Mouse (Mus musculus) telencephalon, adult 2 months (tissue): ENCODE results near the gene Fryl.

Experiments
- DNase-seq: peaks from one replicate; pipeline ENCODE4 v3.0.0-alpha.2; 2011; ENCODE audit warnings: low read depth, low spot score

Fryl gene

DNA sequence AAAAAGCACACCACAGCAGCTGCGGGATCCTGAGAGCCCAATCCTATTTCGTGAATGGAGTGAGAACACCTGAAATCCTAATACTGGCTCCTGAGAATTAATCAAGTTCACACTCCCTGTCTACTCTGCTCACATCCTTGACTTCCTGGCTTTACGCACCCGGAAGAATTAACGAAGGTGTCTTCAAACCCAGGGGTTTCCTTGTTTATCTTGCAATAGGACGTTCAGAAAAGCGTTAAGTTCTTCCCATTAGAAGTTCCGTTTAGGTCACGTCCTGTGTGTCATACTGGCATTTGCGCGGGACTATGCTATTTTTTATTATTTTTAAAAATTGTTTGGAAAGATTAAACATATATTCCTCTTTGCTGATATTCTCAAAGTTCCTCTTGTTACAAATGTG, 677 bp upstream of the Fryl start:
- DNase-seq = no peak

DNA sequence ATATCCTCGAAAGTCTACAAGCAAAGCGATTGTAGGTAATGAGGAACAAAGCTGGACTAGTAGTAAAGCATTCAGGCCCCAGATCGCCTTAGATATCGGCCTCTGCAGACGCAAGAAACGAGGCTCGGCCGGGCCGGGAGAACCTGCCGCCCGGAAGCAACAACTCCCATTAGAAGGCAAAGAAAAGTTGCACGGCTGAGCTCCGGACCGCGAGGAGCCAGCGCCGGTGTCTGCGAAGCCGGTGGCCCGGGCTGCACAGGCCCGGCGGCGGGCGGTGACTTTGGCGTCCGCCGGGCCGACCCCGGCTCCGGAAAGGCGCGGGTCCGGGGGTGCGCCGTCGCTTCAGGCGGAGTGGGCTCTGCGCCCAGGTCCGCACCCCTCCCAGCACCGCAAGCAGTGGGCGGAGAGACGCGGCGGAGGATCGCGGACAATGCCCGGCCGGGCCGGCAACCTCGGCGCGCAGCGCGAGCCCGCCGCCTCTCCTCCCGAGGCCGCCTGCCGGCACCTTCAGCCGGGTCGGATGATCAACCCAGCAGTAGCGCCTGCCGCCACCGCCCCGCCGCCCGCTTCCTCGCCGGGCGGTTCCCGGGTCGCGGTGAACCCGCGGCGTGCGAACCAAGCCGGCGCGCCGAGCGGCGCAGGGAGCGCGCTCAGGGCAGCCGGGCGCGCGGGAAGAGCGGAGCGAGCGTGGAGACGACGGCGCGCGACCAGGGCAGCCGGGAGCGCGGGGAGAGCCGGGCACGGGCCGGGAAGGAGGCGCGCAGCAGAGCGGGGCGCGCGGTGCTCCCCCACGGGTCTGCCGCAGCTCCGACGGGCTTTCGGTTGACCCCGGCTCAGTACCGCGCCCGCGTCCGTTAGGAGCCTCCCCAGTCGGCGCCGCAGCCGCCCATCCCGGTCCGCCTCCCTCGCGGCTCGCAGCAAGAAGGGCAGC, 833 bp downstream of the Fryl start:
- DNase-seq = no peak

DNA sequence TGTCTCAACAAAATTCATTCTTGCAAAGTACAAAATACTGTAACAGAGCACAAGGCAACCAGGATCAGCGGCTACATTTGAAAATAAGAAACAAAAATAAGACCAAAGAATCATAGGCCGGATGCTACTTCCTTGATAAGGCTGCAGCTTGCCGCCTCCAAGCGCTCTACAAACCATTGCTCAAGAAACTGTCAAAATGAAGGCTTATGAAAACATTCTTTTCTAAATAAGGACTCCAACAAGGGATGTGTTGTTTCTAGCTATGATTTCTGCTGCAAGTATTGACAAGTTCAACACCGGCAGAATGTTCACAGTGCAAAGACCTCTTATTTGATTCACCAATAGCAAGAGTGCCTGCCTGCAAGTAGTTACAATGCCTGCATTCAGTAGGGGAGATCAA, 1.8 kb downstream of the Fryl start:
- no peak for DNase-seq

DNA sequence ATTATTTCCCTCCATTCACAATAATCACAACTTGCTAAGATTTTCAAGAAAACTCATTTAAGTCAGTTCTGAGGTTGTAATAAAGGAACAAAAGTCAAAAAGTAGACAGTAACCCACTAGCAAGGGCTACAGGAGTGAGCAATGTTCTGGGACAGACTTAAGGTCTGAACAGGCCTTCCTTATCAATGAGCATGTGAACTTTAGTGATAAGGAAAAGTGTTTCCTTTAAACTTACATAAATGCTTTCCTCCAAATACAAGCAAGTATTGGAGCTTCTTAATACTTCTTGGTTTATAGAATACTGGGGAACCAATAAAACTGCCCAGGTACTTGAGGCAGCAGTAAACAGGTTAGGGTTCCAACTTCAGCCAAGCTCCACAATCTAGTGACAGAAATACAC, 3.7 kb downstream of the Fryl start:
- DNase-seq = no peak

DNA sequence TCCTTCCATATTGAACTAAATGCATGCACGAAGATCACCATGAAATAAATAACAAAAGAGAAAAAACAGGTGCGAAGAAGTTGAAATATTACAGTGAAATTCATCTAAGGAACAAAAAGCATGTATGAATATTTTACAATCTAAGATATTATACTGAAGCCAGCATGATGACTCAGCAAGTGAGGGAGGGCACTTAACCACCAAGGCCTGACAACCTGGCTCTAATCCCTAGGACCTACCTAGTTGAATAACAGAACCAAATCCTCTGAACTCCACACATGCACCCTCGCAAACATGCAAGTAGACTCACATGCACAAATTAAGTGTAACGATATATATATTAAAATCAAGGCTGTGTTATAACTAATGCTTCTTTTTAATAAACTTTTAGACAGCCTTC, 7.1 kb downstream of the Fryl start:
- DNase-seq = no peak

DNA sequence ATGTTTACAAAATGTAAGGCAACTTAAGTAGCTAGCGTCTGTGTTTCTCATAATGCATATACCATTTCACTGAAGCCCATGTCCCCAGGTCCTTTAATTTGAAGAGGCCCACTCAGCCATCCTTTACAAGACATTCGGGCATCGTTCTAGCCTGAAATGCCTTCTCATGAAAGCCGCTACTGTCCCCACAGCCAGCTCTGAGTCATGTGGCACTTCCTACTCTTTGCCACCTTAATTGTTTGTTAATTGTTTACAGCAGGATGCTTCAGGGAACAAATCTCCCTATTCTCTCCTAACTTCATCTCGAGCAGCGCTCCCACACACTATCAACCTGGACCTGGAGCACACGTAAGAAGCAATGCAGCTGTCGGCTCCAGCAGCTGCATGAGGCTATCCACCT, 8.2 kb downstream of the Fryl start:
- no peak for DNase-seq

DNA sequence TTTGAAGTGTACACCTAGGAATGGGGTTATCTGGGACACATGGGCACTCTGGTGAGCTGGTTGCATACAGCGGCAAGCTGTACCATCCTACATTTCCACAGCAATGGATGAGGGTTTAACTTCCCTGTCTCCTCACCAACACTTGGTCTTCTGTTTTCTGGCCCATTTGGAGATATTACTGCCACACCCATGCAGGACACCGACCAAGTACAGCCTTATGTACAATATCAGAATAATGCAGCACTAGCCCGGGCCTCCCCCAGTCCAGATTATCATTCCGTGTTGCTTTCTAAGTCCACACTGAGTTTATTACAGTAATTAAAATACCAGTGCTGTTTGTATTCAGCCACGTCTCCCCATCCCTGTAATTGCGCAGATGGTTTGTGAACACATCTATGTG, 10.0 kb downstream of the Fryl start:
- DNase-seq = no peak

DNA sequence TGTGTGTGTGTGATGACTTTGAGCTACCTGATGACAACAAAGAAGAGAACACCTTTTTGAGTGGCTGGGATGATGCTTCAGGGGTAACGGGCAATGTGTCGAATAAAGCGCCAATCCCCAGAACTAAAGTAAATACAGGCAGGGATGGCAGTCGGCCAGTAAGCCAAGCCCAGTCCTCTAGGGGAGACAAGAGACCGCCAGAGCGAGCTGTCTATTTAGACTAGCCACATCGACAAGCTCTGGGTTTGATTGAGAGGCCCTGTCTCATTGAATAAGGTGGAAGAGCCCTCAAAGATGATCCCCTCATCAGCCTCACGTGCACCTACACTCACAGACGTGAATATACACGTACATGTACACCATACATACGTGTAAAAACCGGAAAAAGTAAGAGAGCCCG, 12.0 kb downstream of the Fryl start:
- DNase-seq = no peak

DNA sequence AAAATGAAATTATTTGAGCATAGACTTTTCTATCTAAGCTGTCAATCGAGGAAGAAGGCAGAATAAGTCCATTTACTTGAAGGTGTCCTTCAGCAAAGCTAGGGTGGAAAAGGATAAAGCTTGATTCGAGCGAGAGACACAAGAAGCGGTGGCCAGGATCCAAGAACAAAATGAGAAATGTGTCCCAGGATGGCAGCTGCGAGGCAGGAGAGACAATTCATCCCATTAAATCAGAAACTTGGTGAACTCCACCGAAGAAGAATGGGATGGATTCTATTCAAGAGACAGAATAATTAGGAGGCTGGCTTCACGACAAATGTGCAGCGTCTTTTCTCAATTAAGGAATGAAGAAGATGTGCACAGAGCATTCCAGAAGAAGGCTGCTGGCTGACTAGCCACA, 14.5 kb downstream of the Fryl start:
- DNase-seq = no peak

DNA sequence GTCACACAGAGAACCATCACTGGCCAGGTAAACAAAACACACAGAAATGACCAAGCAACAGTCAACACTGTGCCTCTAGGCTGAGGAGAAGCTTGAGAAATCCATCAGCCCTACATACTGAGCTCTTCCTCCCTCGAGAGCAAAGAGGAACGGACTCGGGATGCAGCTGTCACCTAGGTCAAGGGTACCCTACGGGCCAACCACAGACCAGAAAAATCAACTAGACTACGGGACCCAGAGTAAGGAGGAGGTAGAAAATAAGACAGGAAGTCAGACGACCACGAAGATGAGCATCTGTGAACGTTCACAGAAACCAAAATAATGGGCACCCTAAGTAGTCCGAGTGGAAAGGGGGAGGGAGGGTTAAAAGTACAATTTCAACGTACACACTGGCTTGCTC, 15.1 kb downstream of the Fryl start:
- no peak for DNase-seq

DNA sequence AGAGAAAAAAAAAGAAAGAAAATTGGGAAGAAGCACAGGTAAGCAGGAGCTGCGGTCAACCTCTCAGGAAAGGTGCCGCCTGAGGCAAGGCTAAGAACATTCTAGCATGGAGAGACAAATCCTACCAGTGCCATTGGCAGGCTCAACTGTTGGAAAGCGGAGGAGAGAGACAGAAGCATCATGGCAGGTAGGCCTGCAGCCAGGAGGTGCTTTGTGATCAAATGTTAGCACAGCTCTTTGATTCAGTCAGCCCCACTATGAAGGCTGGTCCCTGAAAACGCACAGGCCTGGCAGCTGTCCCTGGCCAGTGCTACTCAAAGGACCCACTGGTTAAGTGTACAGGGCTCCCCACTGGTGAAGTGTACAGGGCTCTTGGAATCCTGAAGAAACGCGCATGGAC, 16.0 kb downstream of the Fryl start:
- DNase-seq = no peak

DNA sequence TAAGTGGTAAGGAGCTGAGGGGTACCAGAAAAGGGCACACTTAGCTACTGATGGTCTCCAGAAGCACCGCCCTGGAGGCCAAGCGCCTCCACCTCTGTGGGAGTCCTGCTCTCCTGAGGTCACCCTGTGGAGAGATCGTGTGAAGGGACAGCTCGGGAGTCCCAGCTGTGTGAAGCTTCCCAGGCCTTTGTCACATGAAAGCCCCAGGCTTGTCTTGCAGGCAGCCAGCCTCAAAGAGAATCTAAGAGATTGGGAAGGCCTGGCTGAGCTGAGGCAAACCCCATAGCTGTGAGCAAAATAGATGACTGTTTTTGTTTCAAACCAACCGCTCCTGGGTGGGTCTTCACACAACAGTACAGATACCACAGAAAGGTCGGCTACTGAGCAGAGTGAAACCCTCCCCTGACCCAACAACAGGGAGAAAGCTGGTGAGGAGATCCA, 19.5 kb downstream of the Fryl start:
- DNase-seq = no peak

DNA sequence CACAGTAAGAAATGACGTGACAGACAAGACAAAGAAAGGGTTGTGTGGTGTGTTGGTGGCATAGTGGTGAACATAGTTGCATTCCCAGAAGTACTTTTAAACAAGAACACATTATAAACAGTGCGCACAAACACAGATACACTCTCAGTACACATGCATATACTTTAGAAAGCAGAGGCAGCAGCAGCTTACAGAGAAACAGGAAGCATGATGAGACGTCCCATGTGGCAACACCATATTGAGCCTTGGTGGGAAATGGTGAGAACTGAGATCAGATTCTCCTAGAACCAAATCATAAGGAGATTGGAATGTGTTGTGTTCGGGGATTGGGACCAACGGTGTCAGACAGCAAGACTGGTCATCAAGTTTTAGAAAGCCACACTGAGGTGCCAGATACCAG, 21.2 kb downstream of the Fryl start:
- DNase-seq = no peak

DNA sequence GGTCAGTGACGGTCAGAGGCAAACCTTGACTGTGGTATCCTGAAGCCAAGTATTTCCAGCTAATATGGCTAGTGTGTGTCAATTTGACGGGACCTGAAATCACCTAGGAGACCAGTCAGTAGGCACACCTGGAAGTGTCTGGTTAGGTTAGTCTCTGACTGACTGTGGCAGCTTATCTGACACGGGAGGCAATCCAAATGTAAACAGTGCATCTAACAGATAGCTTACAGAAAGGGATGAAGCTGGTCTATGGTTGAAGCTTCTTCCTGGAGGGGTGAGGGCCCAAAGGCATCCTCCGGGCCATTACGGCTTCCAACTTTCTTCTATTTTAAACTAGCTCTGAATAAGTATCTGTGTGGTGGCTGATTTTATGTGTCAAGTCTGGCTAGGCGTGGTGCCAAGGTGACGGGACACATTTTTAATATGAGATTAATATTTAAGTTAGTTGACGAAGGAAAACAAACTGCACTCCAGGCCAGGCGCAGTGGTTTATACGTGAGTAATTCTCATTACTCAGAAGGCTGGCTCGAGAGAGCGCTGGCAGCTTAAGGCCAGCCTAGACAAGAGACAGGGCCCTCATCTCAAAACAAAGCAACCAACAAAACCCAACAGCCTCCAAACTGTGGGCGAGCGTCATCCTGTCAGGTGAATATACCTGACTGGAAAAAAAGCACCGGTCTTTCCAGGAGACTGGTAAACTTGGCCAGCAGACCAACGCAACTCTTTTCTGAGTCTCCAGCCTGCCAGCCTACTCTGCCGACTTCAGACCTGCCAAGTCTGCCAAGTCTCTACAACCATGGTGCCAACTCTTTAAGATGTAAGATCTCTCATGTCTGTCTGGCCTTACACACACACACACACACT, 23.2 kb downstream of the Fryl start:
- no peak for DNase-seq

DNA sequence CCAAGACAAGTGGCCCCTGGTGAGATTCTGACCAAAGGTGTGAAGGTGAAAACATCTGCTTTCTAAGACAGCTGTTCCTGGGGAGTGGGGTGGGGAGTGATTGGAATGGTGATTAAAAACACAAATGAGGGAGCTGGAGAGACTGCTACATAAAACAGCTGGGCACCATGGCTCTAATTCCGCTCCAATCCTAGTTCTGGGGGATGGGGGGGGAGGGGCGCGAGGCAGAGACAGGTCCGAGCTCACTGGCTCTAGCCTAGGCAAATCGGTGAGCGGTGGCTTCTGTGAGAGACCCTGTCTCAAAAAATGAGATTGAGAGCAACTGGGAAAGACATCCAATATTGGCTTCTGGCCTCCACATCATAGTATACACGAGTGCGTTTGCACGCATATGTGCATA, 24.2 kb downstream of the Fryl start:
- DNase-seq = no peak

DNA sequence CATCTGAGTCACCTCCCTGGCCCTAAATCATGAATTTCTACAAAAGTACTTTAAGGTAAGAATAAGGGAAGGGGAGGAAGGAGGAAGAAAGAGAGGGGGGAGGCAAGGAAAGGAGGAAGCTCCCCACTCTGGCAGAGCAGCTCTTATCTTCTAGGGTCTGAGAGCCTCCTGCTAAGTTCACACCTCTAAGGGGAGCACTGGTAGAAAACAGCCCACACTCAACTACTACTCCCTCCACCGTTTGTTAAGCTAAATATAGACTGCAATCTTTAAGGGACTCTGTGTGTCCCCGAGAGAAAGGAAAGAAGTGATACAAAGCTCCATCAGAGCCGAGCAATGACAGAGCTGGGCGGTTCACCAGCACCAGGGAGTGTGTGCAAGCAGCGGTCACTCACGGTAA, 24.6 kb downstream of the Fryl start:
- DNase-seq = no peak

DNA sequence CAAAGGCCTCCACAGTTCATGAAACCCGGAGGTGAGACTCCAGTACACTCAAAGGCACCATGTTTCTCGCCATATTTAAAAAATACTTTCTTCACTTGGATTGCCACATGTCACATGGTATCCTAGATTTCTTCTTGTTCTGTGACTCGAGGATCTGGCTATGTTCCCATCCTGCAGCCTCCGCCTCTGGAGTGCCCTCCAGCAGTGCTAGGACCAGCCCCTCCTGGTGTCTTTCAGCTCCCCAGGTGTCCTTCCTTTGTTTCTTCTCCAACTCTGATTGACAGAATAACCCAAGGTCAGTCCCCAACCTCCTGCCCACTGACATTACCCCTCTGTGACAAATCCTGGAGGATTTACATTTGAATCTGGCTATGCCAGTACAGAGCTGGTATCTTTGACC, 26.2 kb downstream of the Fryl start:
- DNase-seq = no peak

DNA sequence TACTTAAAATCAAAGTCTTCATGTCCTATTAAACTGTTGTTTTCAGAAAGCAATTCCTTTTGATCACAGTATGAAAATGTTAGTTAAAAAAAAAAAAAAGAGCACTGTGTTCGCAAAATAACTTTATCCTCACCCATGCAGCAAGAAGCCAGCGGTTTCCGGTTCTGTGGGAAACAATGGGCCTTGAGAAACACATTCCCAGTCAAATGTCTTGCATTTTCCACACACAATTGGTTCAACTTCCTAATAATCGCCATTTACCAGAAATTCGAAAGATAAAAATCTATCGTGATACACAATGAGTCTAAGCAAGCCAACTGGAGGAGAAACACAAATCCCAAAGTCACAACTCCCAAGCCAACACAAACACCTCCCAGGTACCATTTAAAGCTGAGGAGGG, 27.0 kb downstream of the Fryl start:
- DNase-seq = no peak

DNA sequence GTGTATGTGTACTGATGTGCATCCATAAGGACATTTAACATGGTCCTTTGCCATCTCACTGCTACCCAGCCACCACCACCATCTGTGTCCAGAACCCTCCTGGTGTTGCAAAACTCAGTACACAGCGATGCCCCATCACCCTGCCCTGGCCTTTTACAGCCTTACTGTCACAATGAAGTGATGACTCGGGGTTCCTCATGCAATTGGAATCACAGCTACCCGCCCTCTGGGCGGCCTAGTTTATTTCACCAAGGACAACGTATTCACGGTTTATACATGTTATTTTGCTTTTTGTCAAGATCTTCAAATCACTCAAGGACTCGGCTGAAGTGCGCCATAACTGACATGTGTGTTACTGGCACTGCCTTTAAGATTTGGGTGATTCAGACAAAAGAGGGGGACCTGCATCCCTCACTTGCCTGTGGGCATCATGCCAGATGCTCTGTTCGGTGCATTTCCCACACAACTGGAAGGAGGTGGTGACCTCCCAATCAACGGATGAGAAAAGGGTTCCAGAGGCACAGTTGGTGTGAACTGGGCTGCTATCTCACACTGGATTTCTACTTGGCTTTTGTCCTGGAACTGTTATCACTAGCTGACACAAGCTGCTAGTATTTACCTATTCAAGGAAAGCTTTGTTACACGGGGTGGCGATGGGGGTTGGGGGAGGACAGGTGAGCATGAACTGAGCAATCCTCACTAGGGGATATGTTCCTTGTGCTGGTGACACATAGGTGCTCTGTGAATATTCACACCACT, 27.9 kb downstream of the Fryl start:
- DNase-seq = no peak

DNA sequence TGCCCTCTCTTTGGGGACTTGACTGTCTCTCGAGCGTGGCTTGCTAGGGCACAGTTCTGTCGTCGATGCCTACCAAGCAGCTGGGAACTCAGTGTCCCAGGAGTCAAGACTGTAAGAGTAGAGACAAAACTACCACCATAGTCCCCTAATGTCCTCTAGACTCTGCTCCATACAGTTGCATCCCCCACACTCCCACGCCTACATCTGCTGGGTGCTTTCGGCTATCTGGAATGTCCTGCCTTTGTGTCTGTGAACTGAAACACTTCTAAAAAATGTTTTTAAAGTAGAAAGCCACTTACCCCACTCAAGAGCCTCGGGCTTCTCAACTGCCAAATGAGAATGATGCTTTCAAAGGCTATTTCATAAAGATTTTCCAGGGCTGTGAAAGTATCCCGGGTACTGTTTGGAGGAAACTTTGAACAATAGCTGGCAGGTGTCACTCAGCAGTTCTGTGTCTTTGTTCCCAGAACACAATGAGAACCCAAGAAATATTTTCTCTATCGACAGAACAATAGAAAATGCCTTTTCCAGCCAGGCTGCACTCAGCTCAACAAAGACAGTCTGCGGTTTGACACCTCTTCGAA, 28.8 kb downstream of the Fryl start:
- no peak for DNase-seq

DNA sequence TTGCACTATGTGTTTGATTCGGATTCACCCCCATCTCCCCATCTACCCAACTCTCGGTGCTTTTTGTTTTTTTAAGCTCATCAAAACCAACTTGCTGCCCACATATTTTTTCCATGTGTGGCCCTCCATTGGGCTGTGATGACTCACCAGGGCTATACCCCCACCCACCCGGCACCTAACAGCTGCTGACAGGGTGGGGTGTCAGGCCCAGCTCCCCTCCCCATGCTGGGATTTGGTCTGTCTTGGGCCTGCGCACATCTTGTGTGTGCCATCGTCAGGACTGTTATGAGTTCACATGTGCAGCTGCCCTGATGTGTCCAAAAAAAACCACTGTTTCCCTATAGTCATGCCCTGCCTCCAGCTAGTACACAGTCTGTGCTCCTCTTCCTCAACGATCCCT, 33.4 kb downstream of the Fryl start:
- DNase-seq = no peak

DNA sequence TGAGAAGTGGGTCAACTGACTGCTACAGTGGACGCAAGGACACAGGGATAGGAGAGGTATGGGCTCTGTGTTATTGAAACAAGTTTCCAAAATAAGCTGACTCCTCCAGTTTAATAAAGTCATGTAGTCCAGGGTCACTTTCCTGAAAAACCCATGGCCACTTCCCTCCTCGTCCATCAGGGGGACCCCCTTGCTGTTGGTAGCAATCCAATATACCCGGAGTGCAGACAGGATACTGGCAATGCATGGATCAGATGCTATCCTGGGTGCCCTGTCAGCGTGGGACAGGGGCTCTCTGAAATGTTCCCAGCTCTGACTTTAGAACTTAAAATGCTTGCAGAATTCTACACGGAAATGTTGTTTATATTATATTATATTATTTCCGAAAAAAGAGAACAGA, 34.0 kb downstream of the Fryl start:
- DNase-seq = no peak
